Mouse (Mus musculus): ENCODE measurements around the gene Leng1. TPM values are rescaled to one million over a fixed set of nuclear protein-coding genes. Genes with fewer than 3 reads are reported as not detected.
A peak's percentile ranks its signal among the peaks of the same experiment; 100 is the strongest.

The Leng1 gene
- polyA plus RNA-seq, 1 experiment from 2014 or later: 20.3 TPM

GRCm38 (mm10) chr7:3684698-3685097 is 19.1 kb upstream of the Leng1 start:
- H3K27ac ChIP-seq: no peak overlapping the region
- no peaks in the 10 kb centered on the region for H3K9me3 ChIP-seq
- H3K4me2 ChIP-seq: no peak overlapping the region
- no peaks in the 10 kb centered on the region for H3K27me3 ChIP-seq
- 93% methylated on average over 8 of the region's 8 CpGs for WGBS
- no peak overlapping the region for H3K9ac ChIP-seq
- H3K36me3 ChIP-seq: peaks cover 64% of the 10 kb centered on the region
- no peak overlapping the region for H3K4me3 ChIP-seq
- H3K4me1 ChIP-seq: no peaks in the 10 kb centered on the region
- no peak for ATAC-seq (ENCODE audit: insufficient number of reproducible peaks, low FRiP score, low TSS enrichment, low read depth)

- Histone ChIP-seq H3K4me2 (no peak overlapping the region), H3K9me3 (no peaks in the 10 kb centered on the region), H3K27ac (no peak overlapping the region), H3K27me3 (no peaks in the 10 kb centered on the region), H3K4me1 (no peaks in the 10 kb centered on the region), H3K9ac (no peak overlapping the region), H3K36me3 (peaks cover 62% of the 10 kb centered on the region), H3K4me3 (no peak overlapping the region)
- ATAC-seq (ENCODE audit: insufficient number of reproducible peaks, low FRiP score, low TSS enrichment, low read depth): no peak
- 87% methylated on average over 10 of the region's 10 CpGs for WGBS
Measured at GRCm38 (mm10) chr7:3683908-3684550, 18.4 kb upstream of the Leng1 start.

GRCm38 (mm10) chr7:3677342-3677741 is 11.7 kb upstream of the Leng1 start, which contains the start of gene Tmc4:
Tmc4 (minus strand) TSS chr7:3677553.
- Histone ChIP-seq H3K27ac (no peak within 1 kb of the TSS), H3K4me2 (no peak within 1 kb of the TSS), H3K36me3 (peaks cover 21% of the 10 kb centered on the region), H3K4me1 (no peaks in the 10 kb centered on the region), H3K9ac (no peak within 1 kb of the TSS), H3K4me3 (no peak within 1 kb of the TSS), H3K9me3 (no peaks in the 10 kb centered on the region), H3K27me3 (no peaks in the 10 kb centered on the region)
- 44% methylated on average over 9 of the region's 9 CpGs for WGBS
- ATAC-seq (ENCODE audit: insufficient number of reproducible peaks, low FRiP score, low TSS enrichment, low read depth): no peak

GRCm38 (mm10) chr7:3676371-3676770 is 10.7 kb upstream of the Leng1 start:
- Histone ChIP-seq H3K4me1 (no peaks in the 10 kb centered on the region), H3K4me3 (no peak overlapping the region), H3K36me3 (peaks cover 17% of the 10 kb centered on the region), H3K27me3 (no peaks in the 10 kb centered on the region), H3K9ac (no peak overlapping the region), H3K27ac (no peak overlapping the region), H3K9me3 (no peaks in the 10 kb centered on the region), H3K4me2 (no peak overlapping the region)
- ATAC-seq (ENCODE audit: insufficient number of reproducible peaks, low FRiP score, low TSS enrichment, low read depth): no peak
- WGBS: 86% methylated on average over 12 of the region's 12 CpGs

- 77% methylated on average over 3 of the region's 3 CpGs for WGBS
- no peak for ATAC-seq (ENCODE audit: insufficient number of reproducible peaks, low FRiP score, low TSS enrichment, low read depth)
- Histone ChIP-seq H3K9ac (no peak overlapping the region), H3K4me1 (no peaks in the 10 kb centered on the region), H3K36me3 (peaks cover 11% of the 10 kb centered on the region), H3K27ac (no peak overlapping the region), H3K4me3 (no peak overlapping the region), H3K27me3 (no peaks in the 10 kb centered on the region), H3K9me3 (no peaks in the 10 kb centered on the region), H3K4me2 (no peak overlapping the region)
Measured at GRCm38 (mm10) chr7:3675228-3675548, 9.5 kb upstream of the Leng1 start.

GRCm38 (mm10) chr7:3674507-3675227 is 9.0 kb upstream of the Leng1 start:
- peak; percentile 66; the same call in 1 of the 2 replicates for ATAC-seq (ENCODE audit: insufficient number of reproducible peaks, low FRiP score, low TSS enrichment, low read depth)

GRCm38 (mm10) chr7:3666921-3667391 is 1.3 kb upstream of the Leng1 start:
- H3K36me3 ChIP-seq: peaks cover 13% of the 10 kb centered on the region
- peaks cover 28% of the 10 kb centered on the region for H3K4me1 ChIP-seq
- 0 out of 2 replicates have a peak overlapping the region, but pooled peaks have one; percentile 10 for H3K4me2 ChIP-seq
- no peaks in the 10 kb centered on the region for H3K27me3 ChIP-seq
- 21% methylated on average over 14 of the region's 14 CpGs for WGBS
- no peak overlapping the region for H3K27ac ChIP-seq
- no peak for ATAC-seq (ENCODE audit: insufficient number of reproducible peaks, low FRiP score, low TSS enrichment, low read depth)
- no peak overlapping the region for H3K9ac ChIP-seq
- no peaks in the 10 kb centered on the region for H3K9me3 ChIP-seq
- H3K4me3 ChIP-seq: no peak overlapping the region

More at GRCm38 (mm10) chr7:3674507-3675227, 9.0 kb upstream of the Leng1 start:
- H3K27ac ChIP-seq: no peak overlapping the region
- H3K9me3 ChIP-seq: no peaks in the 10 kb centered on the region
- no peak overlapping the region for H3K4me3 ChIP-seq
- H3K9ac ChIP-seq: no peak overlapping the region
- 72% methylated on average over 10 of the region's 10 CpGs for WGBS
- H3K4me2 ChIP-seq: no peak overlapping the region
- H3K36me3 ChIP-seq: peaks cover 9% of the 10 kb centered on the region
- H3K4me1 ChIP-seq: no peaks in the 10 kb centered on the region
- no peaks in the 10 kb centered on the region for H3K27me3 ChIP-seq

- H3K27me3 ChIP-seq: no peaks in the 10 kb centered on the region
- peaks cover 34% of the 10 kb centered on the region for H3K36me3 ChIP-seq
- H3K4me2 ChIP-seq: peak overlapping the region; percentile 76
- peak overlapping the region; percentile 87 for H3K9ac ChIP-seq
- no peak for ATAC-seq (ENCODE audit: insufficient number of reproducible peaks, low FRiP score, low TSS enrichment, low read depth)
- peak overlapping the region; percentile 94 for H3K27ac ChIP-seq
- no peaks in the 10 kb centered on the region for H3K9me3 ChIP-seq
- H3K4me1 ChIP-seq: peaks cover 28% of the 10 kb centered on the region
- 30% methylated on average over 15 of the region's 15 CpGs for WGBS
- H3K4me3 ChIP-seq: peak overlapping the region; percentile 73
Measured at GRCm38 (mm10) chr7:3664524-3665214, 971 bp downstream of the Leng1 start.

- Histone ChIP-seq H3K4me1 (peaks cover 7% of the 10 kb centered on the region), H3K4me3 (no peak overlapping the region), H3K27ac (no peak overlapping the region), H3K9me3 (no peaks in the 10 kb centered on the region), H3K36me3 (peaks cover 95% of the 10 kb centered on the region), H3K27me3 (no peaks in the 10 kb centered on the region), H3K4me2 (no peak overlapping the region), H3K9ac (no peak overlapping the region)
- no peak for ATAC-seq (ENCODE audit: insufficient number of reproducible peaks, low FRiP score, low TSS enrichment, low read depth)
- WGBS: 95% methylated on average over 14 of the region's 14 CpGs
Measured at GRCm38 (mm10) chr7:3658578-3658977, 7.1 kb downstream of the Leng1 start.

GRCm38 (mm10) chr7:3656966-3657365 is 8.7 kb downstream of the Leng1 start:
- WGBS: 89% methylated on average over 4 of the region's 4 CpGs

GRCm38 (mm10) chr7:3646641-3647040 is 19.0 kb downstream of the Leng1 start:
- H3K4me1 ChIP-seq: peaks cover 32% of the 10 kb centered on the region
- ATAC-seq (ENCODE audit: insufficient number of reproducible peaks, low FRiP score, low TSS enrichment, low read depth): no peak
- H3K27ac ChIP-seq: no peak overlapping the region
- H3K4me3 ChIP-seq: peak overlapping the region; percentile 94
- H3K27me3 ChIP-seq: no peaks in the 10 kb centered on the region
- peak overlapping the region; percentile 100 for H3K9ac ChIP-seq
- whole genome bisulfite sequencing: 56% methylated on average over 4 of the region's 4 CpGs
- H3K4me2 ChIP-seq: peak overlapping the region; percentile 58
- H3K36me3 ChIP-seq: peaks cover 25% of the 10 kb centered on the region
- no peaks in the 10 kb centered on the region for H3K9me3 ChIP-seq

More at GRCm38 (mm10) chr7:3656966-3657365, 8.7 kb downstream of the Leng1 start:
- no peak overlapping the region for H3K4me2 ChIP-seq
- no peak overlapping the region for H3K9ac ChIP-seq
- no peak overlapping the region for H3K4me3 ChIP-seq
- no peaks in the 10 kb centered on the region for H3K27me3 ChIP-seq
- peaks cover 99% of the 10 kb centered on the region for H3K36me3 ChIP-seq
- ATAC-seq (ENCODE audit: insufficient number of reproducible peaks, low FRiP score, low TSS enrichment, low read depth): no peak
- H3K9me3 ChIP-seq: no peaks in the 10 kb centered on the region
- H3K27ac ChIP-seq: no peak overlapping the region
- H3K4me1 ChIP-seq: no peaks in the 10 kb centered on the region

- H3K4me1 ChIP-seq: peaks cover 32% of the 10 kb centered on the region
- peaks cover 25% of the 10 kb centered on the region for H3K36me3 ChIP-seq
- no peaks in the 10 kb centered on the region for H3K27me3 ChIP-seq
- peak overlapping the region; percentile 100 for H3K9ac ChIP-seq
- H3K9me3 ChIP-seq: no peaks in the 10 kb centered on the region
- peak overlapping the region; percentile 99 for H3K27ac ChIP-seq
- H3K4me3 ChIP-seq: peak overlapping the region; percentile 94
- H3K4me2 ChIP-seq: peak overlapping the region; percentile 58
- WGBS: 13% methylated on average over 9 of the region's 9 CpGs
- no peak for ATAC-seq (ENCODE audit: insufficient number of reproducible peaks, low FRiP score, low TSS enrichment, low read depth)
Measured at GRCm38 (mm10) chr7:3646188-3646587, 19.5 kb downstream of the Leng1 start.
